Mouse (Mus musculus) liver, adult 2 months (tissue): ENCODE measurements at regions not wholly inside any gene's neighbourhood (a gene's known extent, or its start where the extent isn't known, plus 50 kb on each side); places are given as distances from the start of the nearest gene placed in this dataset.
A peak's percentile ranks its signal among the peaks of the same experiment; 100 is the strongest.

Experiments
- DNase-seq: peaks from one replicate; pipeline ENCODE4 v3.0.0-alpha.2; 2011; ENCODE audit warnings: low read depth, low spot score; ENCODE audit errors: extremely low read depth
- H3K27ac ChIP-seq: fragments of 200-500 bp; replicated peaks from 2 replicates; pipeline ENCODE4 v1.5.1; 2012; ENCODE audit warnings: low read depth, mild to moderate bottlenecking, control low read depth, inconsistent platforms, low read length; ENCODE audit not compliant: insufficient read depth
- H3K27me3 ChIP-seq: fragments of 200-500 bp; 2 replicates; pipeline ENCODE4 v1.6.1; 2012; ENCODE audit warnings: mild to moderate bottlenecking, moderate library complexity, low read length, inconsistent platforms; ENCODE audit not compliant: control insufficient read depth, insufficient read depth
- H3K36me3 ChIP-seq: fragments of 200-500 bp; 2 replicates; pipeline ENCODE4 v1.6.1; 2012; ENCODE audit warnings: low read length, inconsistent platforms; ENCODE audit not compliant: control insufficient read depth, insufficient read depth
- H3K4me1 ChIP-seq: fragments of 200-500 bp; 2 replicates; pipeline ENCODE4 v1.6.1; 2011; ENCODE audit warnings: low read length; ENCODE audit not compliant: control insufficient read depth, insufficient read depth
- H3K4me3 ChIP-seq: fragments of 200-500 bp; 2 replicates; pipeline ENCODE4 v1.5.1; 2011; ENCODE audit warnings: low read depth, mild to moderate bottlenecking, control low read depth, low read length, moderate library complexity; ENCODE audit not compliant: insufficient read depth
- H3K79me2 ChIP-seq: fragments of 200-500 bp; 2 replicates; pipeline ENCODE4 v1.6.1; 2012; ENCODE audit warnings: inconsistent platforms, mild to moderate bottlenecking, low read length, moderate library complexity; ENCODE audit not compliant: control insufficient read depth, insufficient read depth
- H3K9ac ChIP-seq: fragments of 200-500 bp; 2 replicates; pipeline ENCODE4 v1.6.1; 2012; ENCODE audit warnings: low read depth, mild to moderate bottlenecking, control low read depth, inconsistent platforms, low read length
- CTCF ChIP-seq: fragments of 200-500 bp; IDR thresholded peaks from 2 replicates; pipeline ENCODE4 v1.5.1; 2011; ENCODE audit warnings: low read depth, low read length, control low read depth
- POLR2A ChIP-seq: fragments of 200-500 bp; IDR thresholded peaks from 2 replicates; pipeline ENCODE4 v1.6.1; 2011; ENCODE audit warnings: low read length, control low read depth; ENCODE audit not compliant: insufficient read depth; ENCODE audit errors: extremely low read depth
- WGBS: fragments of 180-500 bp; shearing (Covaris S2); methylation state at CpG from one replicate; pipeline ENCODE4 v1.1.7; 2018; 5-methylcytosine and 5-hydroxymethylcytosine counted together

- peaks cover 29% of the 10 kb centered on the region for H3K4me1 ChIP-seq
- no peak overlapping the region for H3K9ac ChIP-seq
- H3K27ac ChIP-seq, result peak overlapping the region; percentile 37
- no peaks in the 10 kb centered on the region for H3K79me2 ChIP-seq
- H3K36me3 ChIP-seq, result no peaks in the 10 kb centered on the region
- peak; percentile 52 for DNase-seq
- WGBS, result 38% methylated on average over 6 of the region's 6 CpGs
- H3K4me3 ChIP-seq, result no peak overlapping the region
- no peaks in the 10 kb centered on the region for H3K27me3 ChIP-seq
- TF ChIP-seq CTCF (no peak), POLR2A (no peak)
Measured at GRCm38 (mm10) chr8:10910244-10910872, 97.9 kb downstream of the Irs2 start.

DNA sequence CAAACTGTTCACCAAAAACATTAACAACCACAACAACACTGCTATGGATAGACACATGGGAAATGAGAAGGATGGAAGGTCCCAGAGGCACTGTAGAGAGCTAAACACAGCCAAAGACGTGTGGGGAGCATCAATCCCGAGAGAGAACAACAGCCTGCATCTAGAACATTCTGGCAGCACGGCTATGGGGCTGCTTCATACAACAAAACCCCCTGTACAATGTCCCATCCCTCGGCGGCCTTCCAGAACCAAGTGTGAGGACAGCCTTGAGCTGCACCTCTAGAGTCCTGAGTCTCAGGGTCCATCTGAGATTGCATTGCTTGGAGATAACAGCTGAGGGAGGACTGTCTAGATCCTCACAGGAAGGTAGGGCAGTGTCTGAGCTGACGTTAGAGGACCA is 99.1 kb downstream of the Irs2 start:
- Histone ChIP-seq H3K9ac (no peak overlapping the region), H3K4me3 (no peak overlapping the region), H3K27me3 (no peaks in the 10 kb centered on the region), H3K27ac (no peak overlapping the region), H3K79me2 (no peaks in the 10 kb centered on the region), H3K36me3 (no peaks in the 10 kb centered on the region), H3K4me1 (peaks cover 28% of the 10 kb centered on the region)
- 84% methylated on average over 6 of the region's 6 CpGs for WGBS
- TF ChIP-seq POLR2A, result 0 out of 2 replicates have a peak, but pooled peaks have one; percentile 21
- TF ChIP-seq CTCF, result no peak
- no peak for DNase-seq

- 75% methylated on average over 6 of the region's 6 CpGs for WGBS
- Histone ChIP-seq H3K79me2 (no peaks in the 10 kb centered on the region), H3K36me3 (peaks cover 14% of the 10 kb centered on the region), H3K9ac (no peak overlapping the region), H3K27ac (no peak overlapping the region), H3K27me3 (no peaks in the 10 kb centered on the region), H3K4me3 (no peak overlapping the region), H3K4me1 (peaks cover 29% of the 10 kb centered on the region)
- no peak for DNase-seq
- TF ChIP-seq CTCF, result no peak
- TF ChIP-seq POLR2A, result no peak
Measured at GRCm38 (mm10) chr8:10906353-10906752, 101.9 kb downstream of the Irs2 start.

DNA sequence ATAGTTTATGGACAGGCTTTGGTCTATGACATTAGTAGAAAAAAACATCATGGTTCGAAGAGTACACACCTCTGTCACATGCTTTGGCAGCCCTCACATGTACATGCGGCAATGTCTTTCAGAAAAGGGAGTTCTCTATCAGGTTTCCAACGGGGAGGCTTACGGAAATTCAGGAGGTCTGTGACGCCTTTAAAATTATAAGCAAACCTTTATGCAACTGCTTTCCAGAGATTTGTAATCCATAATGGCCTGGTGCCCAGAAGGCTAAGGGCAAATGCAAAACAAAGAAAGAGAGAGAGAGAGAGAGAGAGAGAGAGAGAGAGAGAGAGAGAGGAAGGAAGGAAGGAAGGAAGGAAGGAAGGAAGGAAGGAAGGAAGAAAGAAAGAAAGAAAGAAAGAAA is 102.5 kb downstream of the Irs2 start:
- TF ChIP-seq CTCF (no peak), POLR2A (no peak)
- 21% methylated on average over 5 of the region's 5 CpGs for WGBS
- peak; percentile 77 for DNase-seq
- H3K9ac ChIP-seq, result no peak overlapping the region
- no peaks in the 10 kb centered on the region for H3K79me2 ChIP-seq
- H3K4me3 ChIP-seq, result no peak overlapping the region
- peak overlapping the region; percentile 47 for H3K27ac ChIP-seq
- peaks cover 28% of the 10 kb centered on the region for H3K4me1 ChIP-seq
- H3K27me3 ChIP-seq, result no peaks in the 10 kb centered on the region
- peaks cover 14% of the 10 kb centered on the region for H3K36me3 ChIP-seq

DNA sequence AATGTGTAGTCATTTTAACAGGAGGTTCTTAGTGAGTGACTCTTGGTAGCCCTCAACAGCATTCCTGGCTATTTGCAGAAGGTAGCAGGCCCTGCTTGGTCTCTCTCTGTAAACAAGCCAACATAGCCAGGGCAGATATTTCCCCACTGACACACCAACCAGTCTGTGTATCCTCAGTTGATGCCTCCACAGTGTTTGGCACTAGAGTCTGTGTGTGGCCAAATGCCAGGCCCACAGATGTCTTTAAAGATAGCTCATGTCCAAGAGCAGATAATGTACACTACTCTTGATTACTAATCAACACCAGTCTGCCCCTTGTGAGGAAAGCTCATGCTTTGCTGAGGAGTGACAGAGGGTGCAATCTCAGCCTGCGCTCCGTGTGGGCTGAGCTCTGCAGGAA is 104.3 kb downstream of the Irs2 start:
- Histone ChIP-seq H3K27ac (no peak overlapping the region; the same call in 1 of the 2 replicates), H3K27me3 (no peaks in the 10 kb centered on the region), H3K4me1 (peaks cover 27% of the 10 kb centered on the region), H3K4me3 (no peak overlapping the region), H3K36me3 (peaks cover 14% of the 10 kb centered on the region), H3K9ac (no peak overlapping the region), H3K79me2 (no peaks in the 10 kb centered on the region)
- DNase-seq, result peak; percentile 54
- TF ChIP-seq CTCF (no peak), POLR2A (no peak)
- WGBS, result 82% methylated on average over 2 of the region's 2 CpGs

- peak overlapping the region; percentile 53 for H3K27ac ChIP-seq
- H3K27me3 ChIP-seq, result no peaks in the 10 kb centered on the region
- 87% methylated on average over 4 of the region's 4 CpGs for WGBS
- no peak overlapping the region for H3K4me3 ChIP-seq
- TF ChIP-seq POLR2A (no peak), CTCF (no peak)
- peaks cover 14% of the 10 kb centered on the region for H3K36me3 ChIP-seq
- H3K4me1 ChIP-seq, result peaks cover 30% of the 10 kb centered on the region
- no peak for DNase-seq
- no peaks in the 10 kb centered on the region for H3K79me2 ChIP-seq
- peak overlapping the region; percentile 9; the same call in 1 of the 2 replicates for H3K9ac ChIP-seq
Measured at GRCm38 (mm10) chr8:10901954-10902353, 106.3 kb downstream of the Irs2 start.
